Mouse (Mus musculus) lung, postnatal 36 days (tissue): ENCODE results near the gene Gnl2.
A peak's percentile ranks its signal among the peaks of the same experiment; 100 is the strongest.

Source experiments
- DNase-seq: peaks from one replicate; pipeline ENCODE4 v3.0.0; 2022; ENCODE audit warnings: mixed read lengths

The Gnl2 gene

GRCm38 (mm10) chr4:125015806-125016635 lies at the start of gene Gnl2:
Gene Gnl2 (plus strand): TSS chr4:125016585.
- DNase-seq = peak; percentile 65

- DNase-seq = no peak
Measured at GRCm38 (mm10) chr4:124968711-124969110, 47.7 kb upstream of the Gnl2 start.

GRCm38 (mm10) chr4:124969219-124969848 lies 47.1 kb upstream of the Gnl2 start:
- DNase-seq = no peak

- no peak for DNase-seq
Measured at GRCm38 (mm10) chr4:124970194-124970593, 46.2 kb upstream of the Gnl2 start.

GRCm38 (mm10) chr4:124970677-124971076 lies 45.7 kb upstream of the Gnl2 start:
- no peak for DNase-seq

- DNase-seq = no peak
Measured at GRCm38 (mm10) chr4:124971094-124971493, 45.3 kb upstream of the Gnl2 start.

GRCm38 (mm10) chr4:124972316-124972715 lies 44.1 kb upstream of the Gnl2 start:
- DNase-seq = no peak

- no peak for DNase-seq
Measured at GRCm38 (mm10) chr4:124973296-124973695, 43.1 kb upstream of the Gnl2 start.

GRCm38 (mm10) chr4:124978201-124978600 lies 38.2 kb upstream of the Gnl2 start:
- DNase-seq = peak; percentile 76

- peak; percentile 20 for DNase-seq
Measured at GRCm38 (mm10) chr4:124983893-124984526, 32.4 kb upstream of the Gnl2 start.

- peak; percentile 19 for DNase-seq
Measured at GRCm38 (mm10) chr4:124984871-124985670, 31.3 kb upstream of the Gnl2 start.

- DNase-seq = peak; percentile 23
Measured at GRCm38 (mm10) chr4:124985671-124986602, 30.4 kb upstream of the Gnl2 start, which contains the start of gene Rspo1. Gene Rspo1 (plus strand): TSS chr4:124986430.

- DNase-seq = no peak
Measured at GRCm38 (mm10) chr4:124986739-124987710, 29.4 kb upstream of the Gnl2 start.

- DNase-seq = no peak
Measured at GRCm38 (mm10) chr4:124987711-124988097, 28.7 kb upstream of the Gnl2 start.

GRCm38 (mm10) chr4:124988382-124988781 lies 28.0 kb upstream of the Gnl2 start:
- no peak for DNase-seq

- peak; percentile 20 for DNase-seq
Measured at GRCm38 (mm10) chr4:124989787-124990253, 26.6 kb upstream of the Gnl2 start.

GRCm38 (mm10) chr4:124990325-124990724 lies 26.1 kb upstream of the Gnl2 start:
- no peak for DNase-seq

GRCm38 (mm10) chr4:124997479-124998147 lies 18.8 kb upstream of the Gnl2 start:
- DNase-seq = no peak

GRCm38 (mm10) chr4:124999548-124999947 lies 16.8 kb upstream of the Gnl2 start:
- no peak for DNase-seq

- no peak for DNase-seq
Measured at GRCm38 (mm10) chr4:125002978-125003377, 13.4 kb upstream of the Gnl2 start.
